Mouse (Mus musculus) intestine, embryonic 14.5 days (tissue): ENCODE measurements around the gene Cpne4. TPM values are rescaled to one million over a fixed set of nuclear protein-coding genes. Genes with fewer than 3 reads are reported as not detected.

Experiments used
- ATAC-seq: fragments of 200-750 bp; cut with Nextera tagmentation; replicated peaks from 2 replicates; pipeline ENCODE4 v1.8.0; 2017; ENCODE audit warnings: low read depth, moderate number of reproducible peaks, moderate TSS enrichment, moderate library complexity; ENCODE audit not compliant: low FRiP score, low TSS enrichment
- DNase-seq: peaks from one replicate; pipeline ENCODE4 v3.0.0-alpha.2; 2018; ENCODE audit warnings: low spot score
- H3K27ac ChIP-seq: fragments of 300-500 bp; sonication (generic); 2 replicates; pipeline ENCODE4 v1.5.1; 2014; ENCODE audit warnings: low read depth, mild to moderate bottlenecking, control low read depth
- H3K27me3 ChIP-seq: fragments of 300-500 bp; sonication (generic); replicated peaks from 2 replicates; pipeline ENCODE4 v1.6.1; 2014; ENCODE audit warnings: low read length, control low read depth; ENCODE audit not compliant: control insufficient read depth, insufficient read depth
- H3K36me3 ChIP-seq: fragments of 300-500 bp; sonication (generic); 2 replicates; pipeline ENCODE4 v1.6.1; 2014; ENCODE audit warnings: low read length, control low read depth; ENCODE audit not compliant: control insufficient read depth, insufficient read depth
- H3K4me1 ChIP-seq: fragments of 300-500 bp; sonication (generic); replicated peaks from 2 replicates; pipeline ENCODE4 v1.6.1; 2014; ENCODE audit warnings: low read length, control low read depth, mixed read lengths; ENCODE audit not compliant: control insufficient read depth, insufficient read depth
- H3K4me2 ChIP-seq: fragments of 300-500 bp; sonication (generic); 2 replicates; pipeline ENCODE4 v1.6.1; 2014; ENCODE audit warnings: low read length
- H3K4me3 ChIP-seq: fragments of 300-500 bp; sonication (generic); 2 replicates; pipeline ENCODE4 v1.5.1; 2014; ENCODE audit warnings: low read depth, low read length, control low read depth, mixed read lengths
- H3K9ac ChIP-seq: fragments of 300-500 bp; sonication (generic); 2 replicates; pipeline ENCODE4 v1.6.1; 2014; ENCODE audit warnings: mild to moderate bottlenecking, low read length
- H3K9me3 ChIP-seq: fragments of 300-500 bp; sonication (generic); 2 replicates; pipeline ENCODE4 v1.6.1; 2016; ENCODE audit warnings: low read length, control low read depth; ENCODE audit not compliant: control insufficient read depth
- WGBS: fragments of 180-500 bp; shearing (Covaris S2); extraction: QIAGEN DNeasy Blood & Tissue Kit; methylation state at CpG from one replicate; pipeline ENCODE4 v1.1.7; 2014; 5-methylcytosine and 5-hydroxymethylcytosine counted together
- polyA plus RNA-seq: library from polyadenylated mRNA; unstranded; fragments of >200 nt; fragmentation: Nextera tagmentation; extraction: Ambion mirVana; gene quantifications from 2 replicates; pipeline ENCODE4 v1.2.1, GENCODE M21; 2014

The Cpne4 gene
- polyA plus RNA-seq, 1 experiment from 2014 or later, result 1.3 TPM

- Histone ChIP-seq H3K27ac (no peak overlapping the region), H3K4me3 (no peak overlapping the region), H3K27me3 (no peaks in the 10 kb centered on the region), H3K4me2 (no peak overlapping the region), H3K9ac (no peak overlapping the region), H3K36me3 (no peaks in the 10 kb centered on the region), H3K4me1 (no peaks in the 10 kb centered on the region), H3K9me3 (no peaks in the 10 kb centered on the region)
- ATAC-seq (no peak), DNase-seq (no peak)
- WGBS, result 53% methylated on average over 1 of the region's 1 CpGs
Observed at GRCm38 (mm10) chr9:104998225-104998624, 451.1 kb downstream of the Cpne4 start.

DNA sequence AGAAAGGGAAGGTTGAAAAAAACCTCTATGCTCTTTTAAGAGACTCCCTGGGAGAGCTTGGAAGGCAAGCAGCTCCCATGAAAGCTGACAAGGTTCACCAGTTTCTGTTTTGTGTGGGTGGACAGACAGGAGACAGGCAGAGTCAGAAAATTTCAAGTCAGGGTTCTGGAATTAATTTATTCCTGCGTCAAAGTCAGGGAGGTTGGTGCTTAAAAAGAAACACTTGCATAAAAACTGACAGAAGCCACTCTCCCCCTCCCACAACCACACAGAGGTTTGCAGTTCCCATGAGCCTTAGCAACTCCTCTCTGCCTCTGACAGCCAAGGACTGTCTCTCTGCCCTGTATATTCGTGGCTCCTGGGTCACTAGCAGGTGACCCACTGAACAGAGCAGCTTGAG is 463.6 kb downstream of the Cpne4 start:
- Histone ChIP-seq H3K36me3 (no peaks in the 10 kb centered on the region), H3K27ac (no peak overlapping the region), H3K9me3 (no peaks in the 10 kb centered on the region), H3K4me1 (no peaks in the 10 kb centered on the region), H3K4me2 (no peak overlapping the region), H3K9ac (no peak overlapping the region), H3K27me3 (no peaks in the 10 kb centered on the region), H3K4me3 (no peak overlapping the region)
- WGBS, result 22% methylated on average over 2 of the region's 2 CpGs
- ATAC-seq (no peak), DNase-seq (no peak)

GRCm38 (mm10) chr9:105018186-105018585 is 471.1 kb downstream of the Cpne4 start:
- Histone ChIP-seq H3K4me2 (no peak overlapping the region), H3K36me3 (no peaks in the 10 kb centered on the region), H3K27ac (no peak overlapping the region), H3K4me1 (no peaks in the 10 kb centered on the region), H3K9ac (no peak overlapping the region), H3K9me3 (no peaks in the 10 kb centered on the region), H3K4me3 (no peak overlapping the region), H3K27me3 (no peaks in the 10 kb centered on the region)
- 89% methylated on average over 7 of the region's 7 CpGs for WGBS
- ATAC-seq (no peak), DNase-seq (no peak)

GRCm38 (mm10) chr9:105028311-105028710 is 481.2 kb downstream of the Cpne4 start:
- no peak overlapping the region for H3K27ac ChIP-seq
- H3K9ac ChIP-seq, result no peak overlapping the region
- no peaks in the 10 kb centered on the region for H3K27me3 ChIP-seq
- no peaks in the 10 kb centered on the region for H3K9me3 ChIP-seq
- H3K4me2 ChIP-seq, result no peak overlapping the region
- H3K4me3 ChIP-seq, result no peak overlapping the region
- ATAC-seq (no peak), DNase-seq (no peak)
- H3K4me1 ChIP-seq, result no peaks in the 10 kb centered on the region
- 78% methylated on average over 3 of the region's 3 CpGs for WGBS
- no peaks in the 10 kb centered on the region for H3K36me3 ChIP-seq

- H3K9me3 ChIP-seq, result no peaks in the 10 kb centered on the region
- H3K4me3 ChIP-seq, result no peak overlapping the region
- H3K36me3 ChIP-seq, result no peaks in the 10 kb centered on the region
- no peak overlapping the region for H3K9ac ChIP-seq
- no peaks in the 10 kb centered on the region for H3K4me1 ChIP-seq
- ATAC-seq (no peak), DNase-seq (no peak)
- WGBS, result 90% methylated on average over 9 of the region's 9 CpGs
- no peak overlapping the region for H3K27ac ChIP-seq
- no peak overlapping the region for H3K4me2 ChIP-seq
- H3K27me3 ChIP-seq, result no peaks in the 10 kb centered on the region
Observed at GRCm38 (mm10) chr9:105032572-105032971, 485.5 kb downstream of the Cpne4 start.

DNA sequence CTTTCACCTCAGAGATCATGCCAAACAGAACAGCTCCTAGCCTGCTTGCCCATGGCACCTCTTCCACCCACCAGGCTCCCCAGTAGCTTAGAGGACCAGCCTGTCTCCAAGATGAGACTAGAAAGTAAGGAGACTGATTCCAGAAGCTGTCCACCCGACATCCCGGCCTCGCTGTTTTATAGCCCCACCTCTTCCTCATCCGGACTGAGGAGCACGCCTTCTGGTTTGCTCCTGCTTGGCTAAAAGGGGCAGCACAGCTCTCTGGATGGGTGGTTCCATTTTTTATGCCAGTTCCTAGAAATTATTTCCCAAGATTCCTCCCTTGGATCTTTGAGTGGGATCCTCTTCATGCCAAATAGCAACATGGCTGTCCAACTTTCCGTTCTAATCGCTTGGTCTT is 486.6 kb downstream of the Cpne4 start:
- no peak overlapping the region for H3K4me2 ChIP-seq
- no peaks in the 10 kb centered on the region for H3K4me1 ChIP-seq
- no peak overlapping the region for H3K4me3 ChIP-seq
- H3K9ac ChIP-seq, result no peak overlapping the region
- no peaks in the 10 kb centered on the region for H3K36me3 ChIP-seq
- WGBS, result 86% methylated on average over 7 of the region's 7 CpGs
- H3K27ac ChIP-seq, result no peak overlapping the region
- H3K9me3 ChIP-seq, result no peaks in the 10 kb centered on the region
- DNase-seq (no peak), ATAC-seq (no peak)
- no peaks in the 10 kb centered on the region for H3K27me3 ChIP-seq

DNA sequence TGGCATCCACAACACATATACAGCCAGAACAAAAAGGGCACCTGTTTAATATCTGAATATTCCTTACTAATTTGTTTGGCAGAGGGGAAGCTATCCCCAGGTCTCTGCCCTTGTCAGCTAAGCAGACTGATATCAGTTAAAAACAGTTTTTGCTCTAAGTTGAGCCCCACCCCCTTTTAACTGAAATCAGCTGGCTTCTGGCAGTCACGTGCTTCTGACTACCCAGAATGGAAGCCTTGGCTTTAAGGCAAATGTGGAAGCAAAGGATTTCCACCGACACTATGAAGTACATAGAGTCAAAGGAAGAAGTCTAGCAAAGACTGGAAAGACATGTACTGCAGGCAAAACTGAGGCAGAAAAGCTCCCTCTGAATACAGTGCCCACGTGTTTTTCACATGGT is 490.8 kb downstream of the Cpne4 start:
- Histone ChIP-seq H3K9ac (no peak overlapping the region), H3K4me3 (no peak overlapping the region), H3K27ac (no peak overlapping the region), H3K36me3 (no peaks in the 10 kb centered on the region), H3K4me2 (no peak overlapping the region), H3K27me3 (no peaks in the 10 kb centered on the region), H3K4me1 (no peaks in the 10 kb centered on the region), H3K9me3 (no peaks in the 10 kb centered on the region)
- DNase-seq (no peak), ATAC-seq (no peak)
- 80% methylated on average over 3 of the region's 3 CpGs for WGBS

DNA sequence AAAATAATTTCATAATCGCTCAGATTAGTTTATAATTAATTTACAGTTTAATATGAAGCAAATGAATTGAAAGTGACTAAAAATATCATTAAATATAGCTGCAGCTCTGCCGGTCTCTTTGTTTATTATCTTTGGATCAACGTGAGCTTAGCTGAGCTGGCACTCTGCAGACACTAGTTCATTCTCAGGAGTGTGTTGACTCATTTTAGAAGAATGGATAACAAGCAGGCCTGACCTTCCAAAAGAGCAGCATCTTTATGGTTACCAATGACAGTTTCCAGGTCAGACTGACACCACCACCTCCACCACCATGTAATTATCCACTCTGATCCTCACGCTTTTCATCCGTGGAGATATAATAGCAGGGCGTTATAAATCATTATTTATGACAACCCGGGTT is 498.9 kb downstream of the Cpne4 start:
- DNase-seq (no peak), ATAC-seq (no peak)
- Histone ChIP-seq H3K4me1 (no peaks in the 10 kb centered on the region), H3K4me2 (no peak overlapping the region), H3K4me3 (no peak overlapping the region), H3K9ac (no peak overlapping the region), H3K9me3 (no peaks in the 10 kb centered on the region), H3K27me3 (no peaks in the 10 kb centered on the region), H3K36me3 (no peaks in the 10 kb centered on the region), H3K27ac (no peak overlapping the region)
- 64% methylated on average over 7 of the region's 7 CpGs for WGBS

DNA sequence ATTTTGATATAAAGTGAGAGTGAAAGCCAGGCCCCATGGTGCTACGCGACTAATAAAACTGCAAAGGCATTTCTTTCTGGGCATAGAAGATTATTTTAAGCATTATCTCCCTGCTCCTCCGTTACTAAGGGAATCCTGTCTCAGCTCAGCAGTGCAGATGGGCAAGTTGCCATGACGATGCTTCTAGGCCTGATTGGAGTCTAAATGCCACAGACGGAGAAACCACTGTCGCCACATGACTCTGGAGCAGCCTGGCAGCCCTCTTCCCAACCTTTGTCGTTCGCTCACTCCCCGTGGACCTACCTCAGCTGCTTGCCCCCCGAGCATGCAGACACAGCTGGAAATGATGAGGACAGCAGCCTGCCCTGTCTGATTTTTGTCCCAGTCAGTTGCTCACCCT is 501.3 kb downstream of the Cpne4 start:
- Histone ChIP-seq H3K4me3 (no peak overlapping the region), H3K9me3 (no peaks in the 10 kb centered on the region), H3K27ac (no peak overlapping the region), H3K4me2 (no peak overlapping the region), H3K4me1 (no peaks in the 10 kb centered on the region), H3K36me3 (no peaks in the 10 kb centered on the region), H3K9ac (no peak overlapping the region), H3K27me3 (no peaks in the 10 kb centered on the region)
- WGBS, result 72% methylated on average over 10 of the region's 10 CpGs
- no peak for ATAC-seq
- DNase-seq, result no peak
